Comparison of ENCODE assay signal across 8 mouse cellular contexts in genomic region chr13:21749387-21750158, GRCm38 (mm10). TPM values are rescaled to one million over a fixed set of nuclear protein-coding genes. Genes with fewer than 3 reads are reported as not detected.
DNase-seq lines count a peak whose midpoint lies in the region; ATAC-seq and TF ChIP-seq lines count a peak whose summit lies in the region.

No protein-coding gene starts in this region.

- peaks cover 2% of the 10 kb centered on the region for H3K4me1 ChIP-seq in brown adipose tissue, adult 24 weeks (ENCODE audit: control insufficient read depth, insufficient read depth, insufficient read length, low read length)
- H3K4me1 ChIP-seq in hindbrain, embryonic 13.5 days (replicated peaks), result peaks cover 34% of the 10 kb centered on the region
- peaks cover 26% of the 10 kb centered on the region for H3K4me1 ChIP-seq in midbrain, embryonic 12.5 days

- H3K9me3 ChIP-seq in hindbrain, embryonic 13.5 days, result no peaks in the 10 kb centered on the region
- no peaks in the 10 kb centered on the region for H3K9me3 ChIP-seq in midbrain, embryonic 12.5 days

- 5% methylated on average over 5 of the region's 5 CpGs for WGBS in hindbrain, embryonic 13.5 days
- 6% methylated on average over 5 of the region's 5 CpGs for WGBS in midbrain, embryonic 12.5 days

- TF ChIP-seq CTCF in left cerebral cortex, adult 2 months (IDR thresholded peaks at IDR 0.05), result no peak

- peak overlapping the region; percentile 84 for H3K4me2 ChIP-seq in hindbrain, embryonic 13.5 days
- peak overlapping the region; percentile 86 for H3K4me2 ChIP-seq in midbrain, embryonic 12.5 days (replicated peaks)

- H3K36me3 ChIP-seq in hindbrain, embryonic 13.5 days, result no peaks in the 10 kb centered on the region
- H3K36me3 ChIP-seq in midbrain, embryonic 12.5 days, result no peaks in the 10 kb centered on the region

- peak overlapping the region; percentile 57 for H3K4me3 ChIP-seq in left cerebral cortex, adult 2 months
- H3K4me3 ChIP-seq in brown adipose tissue, adult 24 weeks (ENCODE audit: insufficient read depth, low read depth, low read length), result peak overlapping the region; percentile 52
- H3K4me3 ChIP-seq in hindbrain, embryonic 13.5 days, result peak overlapping the region; percentile 57
- H3K4me3 ChIP-seq in midbrain, embryonic 12.5 days, result peak overlapping the region; percentile 56

- H3K27me3 ChIP-seq in hindbrain, embryonic 13.5 days, result no peaks in the 10 kb centered on the region
- no peaks in the 10 kb centered on the region for H3K27me3 ChIP-seq in midbrain, embryonic 12.5 days

- no peak overlapping the region for H3K27ac ChIP-seq in left cerebral cortex, adult 2 months
- no peak overlapping the region for H3K27ac ChIP-seq in brown adipose tissue, adult 24 weeks (replicated peaks; ENCODE audit: low read depth, low read length)
- H3K27ac ChIP-seq in hindbrain, embryonic 13.5 days, result peak overlapping the region; percentile 93
- H3K27ac ChIP-seq in midbrain, embryonic 12.5 days (replicated peaks), result peak overlapping the region; percentile 94

- peak overlapping the region; percentile 79 for H3K9ac ChIP-seq in hindbrain, embryonic 13.5 days
- H3K9ac ChIP-seq in midbrain, embryonic 12.5 days (replicated peaks), result peak overlapping the region; percentile 71

- intact Hi-C loops in left cerebral cortex, adult 2 months (cut with DNase I), result loop anchor here (1.0 to 10.0 kb wide), 7 partner anchors 12 to 2003 kb away; partner anchors contain the start of genes Hist1h1t, Hist1h2ab, Hist1h2ag and Hist1h2ai
- intact Hi-C loops in left cerebral cortex, postnatal 25 days (cut with DNase I), result loop anchor here (1.0 to 10.0 kb wide), 3 partner anchors 15 to 1835 kb away; partner anchors contain the start of genes Hist1h2ai, Hist1h2bl, Hist1h3h and Hist1h4d

- DNase-seq in left cerebral cortex, adult 2 months (ENCODE audit: extremely low spot score in 1 of 2, low spot score in 2 of 2), result no peak
- no peak for DNase-seq in left cerebral cortex, postnatal 25 days (ENCODE audit: low spot score in 2 of 2)
- no peak for DNase-seq in ovary, adult 18-20 months (ENCODE audit: low spot score)
- no peak for DNase-seq in ovary, postnatal 36 days (ENCODE audit: low spot score)

- ATAC-seq in hindbrain, embryonic 13.5 days (ENCODE audit: low FRiP score), result no peak
- no peak for ATAC-seq in midbrain, embryonic 12.5 days (ENCODE audit: low FRiP score, low read depth)
- no peak for ATAC-seq in activated CD4-positive, CD25-positive, alpha-beta regulatory T cell, adult 4 months

RNA-seq across cellular contexts. Expression of gene Hist1h4k, which starts 0.7 kb away (rescaled TPM):
- total RNA-seq in left cerebral cortex, adult 2 months (2021), result 100 to 1,000 TPM; 316 to 377 TPM
- total RNA-seq in left cerebral cortex, postnatal 25 days (2021), result 100 to 1,000 TPM; 333 to 391 TPM
- polyA plus RNA-seq in brown adipose tissue, adult 24 weeks (2012; ENCODE audit: insufficient read depth, insufficient read length, missing spikeins), result 4.7 TPM in 1 of 2 replicates, not detected in the other
- polyA plus RNA-seq in hindbrain, embryonic 13.5 days (2015; fragmentation: Nextera tagmentation; extraction: Ambion mirVana), result 1.6 and 2.7 TPM in 2 replicates
- polyA plus RNA-seq in midbrain, embryonic 12.5 days (2016; fragmentation: Nextera tagmentation; extraction: Ambion mirVana), result 2.9 and 3.5 TPM in 2 replicates
- 1 to 10 TPM; 4.8 to 6.3 TPM for polyA plus RNA-seq in activated CD4-positive, CD25-positive, alpha-beta regulatory T cell, adult 4 months (2017; shearing (Covaris generic))

RNA-seq across cellular contexts. Expression of gene Hist1h2ak, which starts 4.1 kb away (rescaled TPM):
- 10 to 100 TPM; 13.2 to 13.5 TPM for total RNA-seq in left cerebral cortex, adult 2 months (2021)
- total RNA-seq in left cerebral cortex, postnatal 25 days (2021), result 10 to 100 TPM; 13.8 TPM
- polyA plus RNA-seq in brown adipose tissue, adult 24 weeks (2012; ENCODE audit: insufficient read depth, insufficient read length, missing spikeins), result not detected in 2 replicates
- 10.4 and 11.4 TPM in 2 replicates for polyA plus RNA-seq in hindbrain, embryonic 13.5 days (2015; fragmentation: Nextera tagmentation; extraction: Ambion mirVana)
- 26.9 and 43.2 TPM in 2 replicates for polyA plus RNA-seq in midbrain, embryonic 12.5 days (2016; fragmentation: Nextera tagmentation; extraction: Ambion mirVana)
- 1 to 10 TPM; 2.5 to 3.5 TPM for polyA plus RNA-seq in activated CD4-positive, CD25-positive, alpha-beta regulatory T cell, adult 4 months (2017; shearing (Covaris generic))

RNA-seq across cellular contexts. Expression of gene Hist1h2bn, which starts 4.3 kb away (rescaled TPM):
- total RNA-seq in left cerebral cortex, adult 2 months (2021), result 1 to 10 TPM; 8.3 TPM
- total RNA-seq in left cerebral cortex, postnatal 25 days (2021), result 1 to 10 TPM; 3.9 to 8.2 TPM
- polyA plus RNA-seq in brown adipose tissue, adult 24 weeks (2012; ENCODE audit: insufficient read depth, insufficient read length, missing spikeins), result not detected in 2 replicates
- 0.60 and 2.1 TPM in 2 replicates for polyA plus RNA-seq in hindbrain, embryonic 13.5 days (2015; fragmentation: Nextera tagmentation; extraction: Ambion mirVana)
- 3.9 and 6.3 TPM in 2 replicates for polyA plus RNA-seq in midbrain, embryonic 12.5 days (2016; fragmentation: Nextera tagmentation; extraction: Ambion mirVana)
- 1 to 10 TPM; 3.3 to 5.0 TPM for polyA plus RNA-seq in activated CD4-positive, CD25-positive, alpha-beta regulatory T cell, adult 4 months (2017; shearing (Covaris generic))

RNA-seq across cellular contexts. Expression of gene Hist1h4j, which starts 14.7 kb away (rescaled TPM):
- total RNA-seq in left cerebral cortex, adult 2 months (2021), result 10 to 100 TPM; 13.9 to 19.4 TPM
- 10 to 100 TPM; 18.4 to 22.2 TPM for total RNA-seq in left cerebral cortex, postnatal 25 days (2021)
- polyA plus RNA-seq in brown adipose tissue, adult 24 weeks (2012; ENCODE audit: insufficient read depth, insufficient read length, missing spikeins), result not detected in 2 replicates
- 0.39 and 0.84 TPM in 2 replicates for polyA plus RNA-seq in hindbrain, embryonic 13.5 days (2015; fragmentation: Nextera tagmentation; extraction: Ambion mirVana)
- 0.97 and 1.4 TPM in 2 replicates for polyA plus RNA-seq in midbrain, embryonic 12.5 days (2016; fragmentation: Nextera tagmentation; extraction: Ambion mirVana)
- polyA plus RNA-seq in activated CD4-positive, CD25-positive, alpha-beta regulatory T cell, adult 4 months (2017; shearing (Covaris generic)), result under 1 TPM in 1 of 2 experiments, not detected in 1; 0.61 TPM

RNA-seq across cellular contexts. Expression of gene Hist1h2bm, which starts 27.7 kb away (rescaled TPM):
- total RNA-seq in left cerebral cortex, adult 2 months (2021), result 1 to 10 TPM; 4.8 to 5.4 TPM
- total RNA-seq in left cerebral cortex, postnatal 25 days (2021), result 1 to 10 TPM; 3.8 to 4.5 TPM
- polyA plus RNA-seq in brown adipose tissue, adult 24 weeks (2012; ENCODE audit: insufficient read depth, insufficient read length, missing spikeins), result not detected in 2 replicates
- 1.9 and 2.3 TPM in 2 replicates for polyA plus RNA-seq in hindbrain, embryonic 13.5 days (2015; fragmentation: Nextera tagmentation; extraction: Ambion mirVana)
- 5.8 TPM in 2 replicates for polyA plus RNA-seq in midbrain, embryonic 12.5 days (2016; fragmentation: Nextera tagmentation; extraction: Ambion mirVana)
- polyA plus RNA-seq in activated CD4-positive, CD25-positive, alpha-beta regulatory T cell, adult 4 months (2017; shearing (Covaris generic)), result 1 to 10 TPM; 2.4 to 2.8 TPM

Comparison
In these comparisons a context has a peak if more than half of its experiments do, and no peak if none do; other contexts are left out.
1. H3K27ac ChIP-seq: peak in hindbrain, embryonic 13.5 days (single experiment) and midbrain, embryonic 12.5 days (single experiment); none in left cerebral cortex, adult 2 months (single experiment) and brown adipose tissue, adult 24 weeks (single experiment).
2. Peak in every context shown above with its lines, with median percentiles within 50 percentile points of each other: H3K4me3 ChIP-seq.